Mouse (Mus musculus): Measurements from ENCODE around the gene Fam199x.

DNA sequence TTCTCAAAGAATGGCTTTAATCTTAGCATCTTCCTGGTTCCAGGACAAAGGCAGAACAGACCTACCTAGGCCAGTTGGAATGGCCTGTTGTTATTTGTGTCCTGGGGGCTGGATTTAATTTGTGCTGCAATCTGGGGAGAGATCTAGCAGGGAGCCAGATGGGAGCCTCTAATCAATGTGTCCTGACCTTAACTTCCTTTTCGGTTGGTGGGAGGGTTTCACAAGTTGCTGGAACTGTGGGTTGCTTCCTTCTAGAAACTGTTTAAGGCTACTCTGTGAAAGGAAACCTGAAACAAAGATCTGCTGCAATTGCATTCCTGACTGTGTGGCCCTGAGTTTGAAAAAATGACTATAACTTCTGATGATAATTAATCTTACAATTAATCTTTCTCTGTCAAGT is 31.7 kb upstream of the Fam199x start:
- TF ChIP-seq CTCF (IDR thresholded peaks at IDR 0.05; ENCODE audit: borderline replicate concordance, control insufficient read depth, extremely low read depth, insufficient read depth, low read length, poor library complexity) = no peak
- no peak for TF ChIP-seq POLR2A (IDR thresholded peaks at IDR 0.05; ENCODE audit: control insufficient read depth, extremely low read depth, insufficient read depth, low read length, poor library complexity)

All from thymus, adult 2 months (tissue).